In genomic region chr5:111944273-111944971, GRCm38 (mm10) we compare ENCODE assay signal across 9 mouse cellular contexts.
DNase-seq lines count a peak whose midpoint lies in the region; ATAC-seq and TF ChIP-seq lines count a peak whose summit lies in the region.
"Had no signal": no experiment of that assay in that cellular context is flagged by ENCODE, and none has a peak within 500 bp of the region (broad histone marks: within the 10 kb centered on the region; RNA-seq: fewer than 3 reads in every experiment).

No protein-coding gene starts in this region.

- H3K4me2 ChIP-seq in forebrain, embryonic 11.5 days (ENCODE audit: low read depth, low read length, severe bottlenecking): peak overlapping the region; percentile 32; the same call in 1 of the 2 replicates
- peak overlapping the region; percentile 46 for H3K4me2 ChIP-seq in hindbrain, postnatal 0 days (ENCODE audit: low read depth, low read length)
- H3K4me2 ChIP-seq: liver, embryonic 13.5 days had no signal

- no peaks in the 10 kb centered on the region for H3K36me3 ChIP-seq in forebrain, embryonic 11.5 days (ENCODE audit: control insufficient read depth, insufficient read depth, low read length)
- no peaks in the 10 kb centered on the region for H3K36me3 ChIP-seq in hindbrain, postnatal 0 days (ENCODE audit: insufficient read depth, low read length)
- H3K36me3 ChIP-seq: liver, embryonic 13.5 days had no signal

- H3K27ac ChIP-seq in forebrain, embryonic 11.5 days (ENCODE audit: low read depth, low read length): peak overlapping the region; percentile 75
- H3K27ac ChIP-seq in hindbrain, postnatal 0 days: peak overlapping the region; percentile 58
- H3K27ac ChIP-seq: liver, embryonic 13.5 days had no signal

- H3K9ac ChIP-seq in forebrain, embryonic 11.5 days (ENCODE audit: low read length): peak overlapping the region; percentile 41
- H3K9ac ChIP-seq in hindbrain, postnatal 0 days (replicated peaks; ENCODE audit: low read length): no peak overlapping the region; the same call in 1 of the 2 replicates
- H3K9ac ChIP-seq: liver, embryonic 13.5 days had no signal

- no peaks in the 10 kb centered on the region for H3K9me3 ChIP-seq in forebrain, embryonic 11.5 days (ENCODE audit: control insufficient read depth, low read length)
- no peaks in the 10 kb centered on the region for H3K9me3 ChIP-seq in hindbrain, postnatal 0 days (ENCODE audit: low read length)
- H3K9me3 ChIP-seq: liver, embryonic 13.5 days had no signal

- no peak overlapping the region; the same call in 1 of the 2 replicates for H3K4me3 ChIP-seq in forebrain, embryonic 11.5 days (ENCODE audit: low read depth, low read length)
- no peak overlapping the region for H3K4me3 ChIP-seq in hindbrain, postnatal 0 days (ENCODE audit: low read length)
- H3K4me3 ChIP-seq: liver, embryonic 13.5 days had no signal

- WGBS in forebrain, embryonic 11.5 days: 24% methylated on average over 28 of the region's 28 CpGs
- WGBS in hindbrain, postnatal 0 days: 12% methylated on average over 28 of the region's 28 CpGs

- H3K27me3 ChIP-seq in forebrain, embryonic 11.5 days (ENCODE audit: control insufficient read depth, insufficient read depth, low read length): no peaks in the 10 kb centered on the region
- H3K27me3 ChIP-seq in hindbrain, postnatal 0 days (ENCODE audit: insufficient read depth, low read length): no peaks in the 10 kb centered on the region
- H3K27me3 ChIP-seq: liver, embryonic 13.5 days had no signal

- H3K4me1 ChIP-seq in forebrain, embryonic 11.5 days (replicated peaks; ENCODE audit: control insufficient read depth, insufficient read depth, low read length): peaks cover 16% of the 10 kb centered on the region; the same call in 1 of the 2 replicates
- peaks cover 9% of the 10 kb centered on the region; the same call in 1 of the 2 replicates for H3K4me1 ChIP-seq in hindbrain, postnatal 0 days (ENCODE audit: insufficient read depth, low read length)
- H3K4me1 ChIP-seq: liver, embryonic 13.5 days had no signal

- intact Hi-C loops in left cerebral cortex, postnatal 4 days (cut with DNase I): loop anchor here (10.0 kb wide), 1 partner anchor 370 kb away; no protein-coding TSS in a partner anchor

- peak; percentile 73 for ATAC-seq in forebrain, embryonic 11.5 days (replicated peaks; ENCODE audit: low FRiP score)
- peak; percentile 86 for ATAC-seq in hindbrain, postnatal 0 days

- peak; percentile 24 for DNase-seq in left cerebral cortex, postnatal 4 days
- no peak for DNase-seq in left cerebral cortex, adult 8-10 months (ENCODE audit: low spot score in 2 of 2)
- DNase-seq in forebrain, embryonic 11.5 days (ENCODE audit: low spot score): peak; percentile 81
- peak; percentile 74 for DNase-seq in hindbrain, postnatal 0 days (ENCODE audit: low spot score)
- peak; percentile 39 for DNase-seq in retina, postnatal 1 day
- DNase-seq in adrenal gland, postnatal 14 days: no peak
- DNase-seq in urinary bladder, adult 18-20 months (ENCODE audit: low spot score in 2 of 2): no peak
- DNase-seq: liver, embryonic 13.5 days; thymus, postnatal 14 days had no signal

- no peak for TF ChIP-seq CTCF in hindbrain, postnatal 0 days (IDR thresholded peaks at IDR 0.05; ENCODE audit: low read depth)

Comparison
In these comparisons a context has a peak if more than half of its experiments do, and no peak if none do; other contexts are left out.
1. DNase-seq: peak in left cerebral cortex, postnatal 4 days (single experiment), forebrain, embryonic 11.5 days (single experiment), hindbrain, postnatal 0 days (single experiment) and retina, postnatal 1 day (single experiment); none in left cerebral cortex, adult 8-10 months (0 of 2), adrenal gland, postnatal 14 days (single experiment) and urinary bladder, adult 18-20 months (0 of 2).